Mouse (Mus musculus) liver, embryonic 14.5 days (tissue): Measurements from ENCODE around the gene Sohlh2.

Experiments used
- CTCF ChIP-seq: IDR thresholded peaks from 2 replicates; pipeline ENCODE4 v1.5.1; 2016; ENCODE audit warnings: antibody characterized with exemption, low read depth, control low read depth
- EP300 ChIP-seq: IDR thresholded peaks from 2 replicates; pipeline ENCODE4 v1.6.1; 2016; ENCODE audit warnings: antibody characterized with exemption, low read depth

- TF ChIP-seq CTCF (no peak), EP300 (no peak)
Observed at GRCm38 (mm10) chr3:55242422-55243055, 60.7 kb downstream of the Sohlh2 start.
